Mouse (Mus musculus) myocyte (in vitro differentiated cells): ENCODE results near the gene Fam173a. TPM values are rescaled to one million over a fixed set of nuclear protein-coding genes. Genes with fewer than 3 reads are reported as not detected.
"Not testable (repeated sequence)": the region's sequence is repeated elsewhere in the genome, so short reads cannot be mapped to it uniquely, and the experiment has no call there.

Experiments used
- H3K27me3 ChIP-seq: one replicate; pipeline ENCODE4 v1.6.1; 2011; ENCODE audit not compliant: control insufficient read depth, insufficient read depth, insufficient read length
- H3K36me3 ChIP-seq: one replicate; pipeline ENCODE4 v1.6.1; 2011; ENCODE audit not compliant: control insufficient read depth, insufficient read depth
- H3K4me2 ChIP-seq: one replicate; pipeline ENCODE4 v1.6.1; 2011; ENCODE audit warnings: low read depth, control low read depth
- H3K4me3 ChIP-seq: one replicate; pipeline ENCODE4 v1.5.1; 2011; ENCODE audit warnings: mild to moderate bottlenecking, control low read depth, moderate library complexity
- H3K79me2 ChIP-seq: one replicate; pipeline ENCODE4 v1.6.1; 2011; ENCODE audit not compliant: control insufficient read depth, insufficient read depth
- H3ac ChIP-seq: one replicate; pipeline ENCODE4 v1.6.1; 2011; ENCODE audit not compliant: control insufficient read depth, insufficient read length
- CEBPB ChIP-seq: IDR thresholded peaks from 2 replicates; pipeline ENCODE4 v1.6.1; 2011; ENCODE audit warnings: mild to moderate bottlenecking, moderate library complexity; ENCODE audit not compliant: poor library complexity, insufficient read depth, severe bottlenecking
- E2F4 ChIP-seq: IDR thresholded peaks from one replicate; pipeline ENCODE4 v1.6.1; 2011; ENCODE audit warnings: mild to moderate bottlenecking, control low read depth, moderate library complexity; ENCODE audit not compliant: insufficient read depth
- MAX ChIP-seq: IDR thresholded peaks from one replicate; pipeline ENCODE4 v1.6.1; 2011; ENCODE audit warnings: low read depth, mild to moderate bottlenecking, control low read depth
- MYOD1 ChIP-seq, 3 experiments: IDR thresholded peaks; one replicate each; pipeline ENCODE4 v1.6.1; 2011; ENCODE audit warnings: control low read depth in 2 of 3, low read depth in 2 of 3, mild to moderate bottlenecking in 2 of 3, moderate library complexity in 1 of 3; ENCODE audit not compliant: insufficient read length in 2 of 3, control insufficient read depth in 1 of 3
- MYOG ChIP-seq, 3 experiments: IDR thresholded peaks; one replicate each; pipeline ENCODE4 v1.6.1; 2011; ENCODE audit warnings: control low read depth in 2 of 3, low read depth in 2 of 3, mild to moderate bottlenecking in 2 of 3; ENCODE audit not compliant: insufficient read length in 2 of 3, control insufficient read depth in 1 of 3, insufficient read depth in 1 of 3
- POLR2A ChIP-seq: IDR thresholded peaks from one replicate; pipeline ENCODE4 v1.6.1; 2011; ENCODE audit warnings: low read depth, mild to moderate bottlenecking, control low read depth, moderate library complexity; ENCODE audit not compliant: insufficient read length
- POLR2AphosphoS2 ChIP-seq: IDR thresholded peaks from one replicate; pipeline ENCODE4 v1.6.1; 2011; ENCODE audit warnings: low read depth, control low read depth; ENCODE audit not compliant: insufficient read length
- REST ChIP-seq: IDR thresholded peaks from one replicate; pipeline ENCODE4 v1.6.1; 2011; ENCODE audit warnings: mild to moderate bottlenecking, control low read depth, moderate library complexity; ENCODE audit not compliant: insufficient read depth, insufficient read length
- SRF ChIP-seq: IDR thresholded peaks from one replicate; pipeline ENCODE4 v1.6.1; 2011; ENCODE audit warnings: low read depth; ENCODE audit not compliant: control insufficient read depth, insufficient read length
- TCF12 ChIP-seq: IDR thresholded peaks from one replicate; pipeline ENCODE4 v1.6.1; 2011; ENCODE audit warnings: mild to moderate bottlenecking, control low read depth; ENCODE audit not compliant: poor library complexity, insufficient read depth, severe bottlenecking
- TCF3 ChIP-seq: IDR thresholded peaks from one replicate; pipeline ENCODE4 v1.6.1; 2011; ENCODE audit warnings: low read depth, control low read depth; ENCODE audit not compliant: insufficient read length
- USF1 ChIP-seq: IDR thresholded peaks from one replicate; pipeline ENCODE4 v1.6.1; 2011; ENCODE audit warnings: low read depth, mild to moderate bottlenecking, control low read depth, moderate library complexity
- polyA plus RNA-seq: library from polyadenylated mRNA; unstranded; fragments of >200 nt; fragmentation: generic; extraction: Trizol; gene quantifications from one replicate; pipeline ENCODE4 v1.2.1, GENCODE M21; 2012; ENCODE audit warnings: missing spikeins

The Fam173a gene
- polyA plus RNA-seq, 1 experiment, result 61.0 TPM

GRCm38 (mm10) chr17:25808028-25808427 lies 15.3 kb upstream of the Fam173a start:
- Histone ChIP-seq H3K4me3 (peak overlapping the region; percentile 26), H3K79me2 (no peaks in the 10 kb centered on the region), H3K36me3 (no peaks in the 10 kb centered on the region), H3K4me2 (peak overlapping the region; percentile 77), H3K27me3 (no peaks in the 10 kb centered on the region), H3ac (peak overlapping the region; percentile 38)
- no peak for TF ChIP-seq MAX
- TF ChIP-seq CEBPB, result no peak
- no peak for TF ChIP-seq REST
- no peak for TF ChIP-seq POLR2A
- no peak for TF ChIP-seq POLR2AphosphoS2
- TF ChIP-seq USF1, result no peak
- TF ChIP-seq SRF, result no peak
- no peak for TF ChIP-seq MYOG (IDR thresholded peaks at IDR 0.05; ENCODE audit: control insufficient read depth in 1 of 3, insufficient read depth in 1 of 3, insufficient read length in 2 of 3, low read depth in 2 of 3)
- no peak for TF ChIP-seq E2F4
- TF ChIP-seq TCF12, result no peak
- TF ChIP-seq TCF3, result no peak
- no peak for TF ChIP-seq MYOD1 (IDR thresholded peaks at IDR 0.05; ENCODE audit: control insufficient read depth in 1 of 3, insufficient read length in 2 of 3, low read depth in 2 of 3)

- H3K4me2 ChIP-seq, H3K27me3 ChIP-seq, H3K4me3 ChIP-seq, H3ac ChIP-seq, H3K36me3 ChIP-seq, H3K79me2 ChIP-seq: not testable (repeated sequence)
These were observed 14.8 kb upstream of the Fam173a start for GRCm38 (mm10) chr17:25807452-25807851.

GRCm38 (mm10) chr17:25806507-25806906 lies 13.8 kb upstream of the Fam173a start:
- no peak overlapping the region for H3ac ChIP-seq
- no peak overlapping the region for H3K4me2 ChIP-seq
- H3K27me3 ChIP-seq, result no peaks in the 10 kb centered on the region
- H3K79me2 ChIP-seq, result no peaks in the 10 kb centered on the region
- no peaks in the 10 kb centered on the region for H3K36me3 ChIP-seq
- no peak overlapping the region for H3K4me3 ChIP-seq
- no peak for TF ChIP-seq USF1
- TF ChIP-seq POLR2AphosphoS2, result no peak
- TF ChIP-seq E2F4, result no peak
- no peak for TF ChIP-seq CEBPB
- no peak for TF ChIP-seq TCF3
- TF ChIP-seq MAX, result no peak
- no peak for TF ChIP-seq MYOD1 (IDR thresholded peaks at IDR 0.05; ENCODE audit: control insufficient read depth in 1 of 3, insufficient read length in 2 of 3, low read depth in 2 of 3)
- no peak for TF ChIP-seq SRF
- no peak for TF ChIP-seq REST
- no peak for TF ChIP-seq TCF12
- TF ChIP-seq POLR2A, result no peak
- no peak for TF ChIP-seq MYOG (IDR thresholded peaks at IDR 0.05; ENCODE audit: control insufficient read depth in 1 of 3, insufficient read depth in 1 of 3, insufficient read length in 2 of 3, low read depth in 2 of 3)

- H3K4me3 ChIP-seq, result no peak overlapping the region
- TF ChIP-seq REST, result no peak
- no peak for TF ChIP-seq TCF3
- TF ChIP-seq USF1, result peak; percentile 12
- peak in 2 of 3 experiments; percentile 53 to 69 for TF ChIP-seq MYOD1 (IDR thresholded peaks at IDR 0.05; ENCODE audit: control insufficient read depth in 1 of 3, insufficient read length in 2 of 3, low read depth in 2 of 3)
- TF ChIP-seq MYOG (IDR thresholded peaks at IDR 0.05; ENCODE audit: control insufficient read depth in 1 of 3, insufficient read depth in 1 of 3, insufficient read length in 2 of 3, low read depth in 2 of 3), result peak in 2 of 3 experiments; percentile 29 to 36
- no peak for TF ChIP-seq SRF
- no peak for TF ChIP-seq CEBPB
- TF ChIP-seq E2F4, result no peak
- no peak for TF ChIP-seq TCF12
- TF ChIP-seq MAX, result no peak
- no peak for TF ChIP-seq POLR2A
- TF ChIP-seq POLR2AphosphoS2, result no peak
- H3K79me2 ChIP-seq, result no peaks in the 10 kb centered on the region
- no peaks in the 10 kb centered on the region for H3K36me3 ChIP-seq
- no peaks in the 10 kb centered on the region for H3K27me3 ChIP-seq
- H3K4me2 ChIP-seq, result no peak overlapping the region
- H3ac ChIP-seq, result no peak overlapping the region
These were observed 10.3 kb upstream of the Fam173a start for GRCm38 (mm10) chr17:25802825-25803517.

GRCm38 (mm10) chr17:25801029-25801428 lies 8.3 kb upstream of the Fam173a start:
- Histone ChIP-seq H3K4me3 (no peak overlapping the region), H3K79me2 (no peaks in the 10 kb centered on the region), H3K4me2 (no peak overlapping the region), H3K27me3 (no peaks in the 10 kb centered on the region), H3ac (no peak overlapping the region), H3K36me3 (no peaks in the 10 kb centered on the region)
- no peak for TF ChIP-seq E2F4
- TF ChIP-seq POLR2AphosphoS2, result no peak
- TF ChIP-seq USF1, result no peak
- TF ChIP-seq TCF3, result no peak
- TF ChIP-seq SRF, result no peak
- TF ChIP-seq MAX, result no peak
- no peak for TF ChIP-seq TCF12
- TF ChIP-seq POLR2A, result no peak
- no peak for TF ChIP-seq REST
- TF ChIP-seq MYOD1 (IDR thresholded peaks at IDR 0.05; ENCODE audit: control insufficient read depth in 1 of 3, insufficient read length in 2 of 3, low read depth in 2 of 3), result no peak
